Mouse (Mus musculus): ENCODE data around the gene Lmx1a. TPM values are rescaled to one million over a fixed set of nuclear protein-coding genes. Genes with fewer than 3 reads are reported as not detected.

The Lmx1a gene
- polyA plus RNA-seq, 1 experiment from 2014 or later: 2.9 TPM

DNA sequence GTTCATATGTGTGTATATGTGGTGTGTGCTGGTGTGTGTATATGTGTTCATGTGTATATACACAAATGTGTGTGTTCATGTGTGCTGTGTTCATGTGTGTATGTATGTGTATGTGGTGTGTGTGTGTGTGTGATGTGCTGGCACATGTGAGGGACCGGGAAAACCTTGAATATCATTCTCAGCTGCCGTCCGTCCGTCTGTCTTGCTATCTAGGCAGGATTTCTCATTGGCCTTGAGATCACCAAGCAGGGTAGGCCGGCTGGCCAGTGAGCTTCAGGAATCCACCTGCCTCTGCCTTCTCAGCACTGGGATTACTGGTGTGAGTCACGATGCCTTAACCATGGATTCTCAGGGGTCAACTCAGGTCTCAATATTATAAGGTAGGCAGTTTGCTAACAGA lies 131.0 kb downstream of the Lmx1a start:
- Histone ChIP-seq H3K36me3 (replicated peaks; ENCODE audit: control insufficient read depth, insufficient read depth, low read depth, low read length) (no peaks in the 10 kb centered on the region), H3K9me3 (replicated peaks; ENCODE audit: control insufficient read depth, low read length) (no peaks in the 10 kb centered on the region), H3K9ac (replicated peaks; ENCODE audit: low read length) (no peak overlapping the region), H3K4me1 (ENCODE audit: control insufficient read depth, insufficient read depth, low read length) (no peaks in the 10 kb centered on the region), H3K4me2 (ENCODE audit: low read depth, low read length) (no peak overlapping the region), H3K27ac (replicated peaks; ENCODE audit: low read depth, low read length) (no peak overlapping the region), H3K4me3 (ENCODE audit: low read depth, low read length) (no peak overlapping the region), H3K27me3 (ENCODE audit: control insufficient read depth, insufficient read depth, low read length) (no peaks in the 10 kb centered on the region)
- ATAC-seq (replicated peaks; ENCODE audit: insufficient number of reproducible peaks, low FRiP score, low TSS enrichment, low read depth): no peak
- 91% methylated on average over 6 of the region's 6 CpGs for WGBS
- DNase-seq (ENCODE audit: low spot score): no peak

DNA sequence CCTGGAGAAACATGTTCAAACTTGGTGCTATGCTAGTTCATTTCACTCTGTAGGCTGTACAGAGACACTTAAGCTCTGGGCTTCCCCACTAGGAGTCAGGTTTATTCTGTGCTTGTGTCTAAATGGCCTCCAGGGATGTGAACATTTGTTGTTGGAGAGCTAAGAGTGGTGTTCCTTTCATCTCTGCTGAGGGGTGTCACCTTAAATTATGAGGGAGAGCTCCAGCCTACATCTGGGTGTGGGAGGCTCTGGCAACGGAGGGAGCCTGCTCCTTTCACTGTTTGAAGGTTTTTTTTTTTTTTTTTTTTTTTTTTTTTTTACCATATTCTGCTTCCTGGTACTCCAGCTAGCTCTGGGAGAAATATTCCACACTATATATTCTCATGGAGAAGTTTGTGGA lies 132.1 kb downstream of the Lmx1a start:
- DNase-seq (ENCODE audit: low spot score) (peak; percentile 10), ATAC-seq (replicated peaks; ENCODE audit: insufficient number of reproducible peaks, low FRiP score, low TSS enrichment, low read depth) (no peak)
- H3K4me1 ChIP-seq (ENCODE audit: control insufficient read depth, insufficient read depth, low read length): no peaks in the 10 kb centered on the region
- no peak overlapping the region for H3K9ac ChIP-seq (replicated peaks; ENCODE audit: low read length)
- H3K36me3 ChIP-seq (replicated peaks; ENCODE audit: control insufficient read depth, insufficient read depth, low read depth, low read length): no peaks in the 10 kb centered on the region
- no peak overlapping the region for H3K4me3 ChIP-seq (ENCODE audit: low read depth, low read length)
- 31% methylated on average over 1 of the region's 1 CpGs for WGBS
- H3K9me3 ChIP-seq (replicated peaks; ENCODE audit: control insufficient read depth, low read length): no peaks in the 10 kb centered on the region
- H3K27ac ChIP-seq (replicated peaks; ENCODE audit: low read depth, low read length): no peak overlapping the region
- no peaks in the 10 kb centered on the region for H3K27me3 ChIP-seq (ENCODE audit: control insufficient read depth, insufficient read depth, low read length)
- no peak overlapping the region for H3K4me2 ChIP-seq (ENCODE audit: low read depth, low read length)

DNA sequence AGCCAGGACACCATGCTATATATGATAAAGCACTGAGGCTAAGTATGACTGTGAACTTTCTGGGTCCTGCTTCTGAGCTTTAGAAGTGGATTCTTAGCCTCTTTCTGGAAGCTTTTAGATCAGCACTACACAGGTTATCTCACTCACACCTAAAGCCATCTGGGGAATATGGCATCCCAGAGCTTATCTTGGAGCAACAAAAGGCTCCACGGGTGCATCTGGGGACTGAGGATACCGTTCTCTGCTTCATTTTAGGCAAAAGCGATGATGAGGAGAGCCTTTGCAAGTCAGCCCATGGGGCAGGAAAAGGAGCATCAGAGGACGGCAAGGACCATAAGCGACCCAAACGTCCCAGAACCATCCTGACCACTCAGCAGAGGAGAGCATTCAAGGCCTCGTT lies 141.3 kb downstream of the Lmx1a start:
- no peaks in the 10 kb centered on the region for H3K9me3 ChIP-seq (replicated peaks; ENCODE audit: control insufficient read depth, low read length)
- no peak for ATAC-seq (replicated peaks; ENCODE audit: insufficient number of reproducible peaks, low FRiP score, low TSS enrichment, low read depth)
- no peaks in the 10 kb centered on the region for H3K4me1 ChIP-seq (ENCODE audit: control insufficient read depth, insufficient read depth, low read length)
- no peak overlapping the region for H3K4me2 ChIP-seq (ENCODE audit: low read depth, low read length)
- no peak for DNase-seq (ENCODE audit: low spot score)
- H3K36me3 ChIP-seq (replicated peaks; ENCODE audit: control insufficient read depth, insufficient read depth, low read depth, low read length): no peaks in the 10 kb centered on the region
- no peak overlapping the region for H3K9ac ChIP-seq (replicated peaks; ENCODE audit: low read length)
- no peak overlapping the region for H3K27ac ChIP-seq (replicated peaks; ENCODE audit: low read depth, low read length)
- no peaks in the 10 kb centered on the region for H3K27me3 ChIP-seq (ENCODE audit: control insufficient read depth, insufficient read depth, low read length)
- no peak overlapping the region for H3K4me3 ChIP-seq (ENCODE audit: low read depth, low read length)
- WGBS: 89% methylated on average over 7 of the region's 7 CpGs

DNA sequence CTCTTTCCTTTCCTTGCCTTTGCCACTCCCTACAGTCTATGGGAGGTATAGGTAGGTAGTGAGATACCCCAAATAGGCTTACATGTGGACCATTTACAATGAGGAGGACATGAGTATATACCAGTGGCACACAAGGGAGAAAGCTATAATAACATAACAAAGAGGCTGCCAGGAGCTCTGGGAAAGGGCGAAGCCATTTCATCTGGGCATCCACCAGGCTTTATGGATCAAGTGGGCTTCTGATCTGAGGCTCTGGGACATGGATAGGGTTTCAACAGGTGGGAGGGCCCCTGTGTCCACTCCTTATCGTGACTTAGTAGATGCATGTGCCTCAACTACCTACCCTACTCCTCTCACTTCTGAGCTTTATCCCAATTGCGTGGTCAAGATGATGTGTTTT lies 142.6 kb downstream of the Lmx1a start:
- H3K4me3 ChIP-seq (ENCODE audit: low read depth, low read length): no peak overlapping the region
- no peak for ATAC-seq (replicated peaks; ENCODE audit: insufficient number of reproducible peaks, low FRiP score, low TSS enrichment, low read depth)
- no peaks in the 10 kb centered on the region for H3K36me3 ChIP-seq (replicated peaks; ENCODE audit: control insufficient read depth, insufficient read depth, low read depth, low read length)
- no peak overlapping the region for H3K9ac ChIP-seq (replicated peaks; ENCODE audit: low read length)
- DNase-seq (ENCODE audit: low spot score): no peak
- no peak overlapping the region for H3K27ac ChIP-seq (replicated peaks; ENCODE audit: low read depth, low read length)
- H3K9me3 ChIP-seq (replicated peaks; ENCODE audit: control insufficient read depth, low read length): no peaks in the 10 kb centered on the region
- H3K4me2 ChIP-seq (ENCODE audit: low read depth, low read length): no peak overlapping the region
- no peaks in the 10 kb centered on the region for H3K4me1 ChIP-seq (ENCODE audit: control insufficient read depth, insufficient read depth, low read length)
- 89% methylated on average over 3 of the region's 3 CpGs for WGBS
- no peaks in the 10 kb centered on the region for H3K27me3 ChIP-seq (ENCODE audit: control insufficient read depth, insufficient read depth, low read length)

DNA sequence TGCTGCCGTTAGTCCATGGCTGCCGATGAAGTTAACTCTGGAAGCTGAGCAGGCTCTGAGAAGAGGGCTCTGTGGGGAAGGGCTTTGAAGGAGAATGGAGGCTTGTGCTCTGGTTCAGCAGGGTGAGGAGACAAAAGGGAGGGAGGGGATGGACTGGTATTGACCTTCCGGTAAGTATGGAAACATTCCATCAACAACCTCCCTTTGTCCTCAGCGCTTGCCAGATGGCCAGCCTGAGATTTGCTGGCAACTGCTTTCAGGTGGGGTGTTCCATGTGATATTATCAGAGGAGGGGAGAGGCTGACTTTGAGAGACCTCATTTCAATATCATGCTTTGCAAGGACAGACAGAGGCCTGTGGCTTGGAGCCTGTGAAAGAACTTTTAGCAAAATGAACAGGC lies 165.8 kb downstream of the Lmx1a start:
- no peak for ATAC-seq (replicated peaks; ENCODE audit: insufficient number of reproducible peaks, low FRiP score, low TSS enrichment, low read depth)
- Histone ChIP-seq H3K4me3 (ENCODE audit: low read depth, low read length) (no peak overlapping the region), H3K27me3 (ENCODE audit: control insufficient read depth, insufficient read depth, low read length) (no peaks in the 10 kb centered on the region), H3K4me2 (ENCODE audit: low read depth, low read length) (no peak overlapping the region), H3K4me1 (ENCODE audit: control insufficient read depth, insufficient read depth, low read length) (no peaks in the 10 kb centered on the region), H3K36me3 (replicated peaks; ENCODE audit: control insufficient read depth, insufficient read depth, low read depth, low read length) (no peaks in the 10 kb centered on the region), H3K9me3 (replicated peaks; ENCODE audit: control insufficient read depth, low read length) (no peaks in the 10 kb centered on the region), H3K9ac (replicated peaks; ENCODE audit: low read length) (no peak overlapping the region), H3K27ac (replicated peaks; ENCODE audit: low read depth, low read length) (no peak overlapping the region)
- WGBS: 52% methylated on average over 4 of the region's 4 CpGs
- DNase-seq (ENCODE audit: low spot score): no peak

DNA sequence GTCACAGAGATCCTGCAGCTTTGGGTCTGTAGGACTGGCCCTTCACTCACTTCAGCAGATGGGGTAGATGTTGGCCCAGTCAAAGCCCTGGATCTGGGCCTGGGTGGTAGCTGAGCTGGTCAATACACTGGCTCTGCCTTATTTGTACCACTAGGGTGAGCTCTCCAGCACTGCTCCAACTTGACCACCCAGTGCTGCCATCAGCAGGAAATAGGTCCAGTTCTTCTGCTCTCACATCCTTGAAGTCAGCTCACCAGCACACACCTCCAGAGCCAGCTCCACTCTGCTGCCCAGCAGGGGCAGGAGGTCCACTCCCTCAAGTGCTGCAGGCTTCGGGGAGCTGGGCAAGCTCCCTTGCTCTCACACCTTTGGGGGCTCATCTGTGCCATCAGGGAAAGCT lies 183.0 kb downstream of the Lmx1a start:
- no peaks in the 10 kb centered on the region for H3K36me3 ChIP-seq (replicated peaks; ENCODE audit: control insufficient read depth, insufficient read depth, low read depth, low read length)
- H3K4me1 ChIP-seq (ENCODE audit: control insufficient read depth, insufficient read depth, low read length): no peaks in the 10 kb centered on the region
- no peaks in the 10 kb centered on the region for H3K27me3 ChIP-seq (ENCODE audit: control insufficient read depth, insufficient read depth, low read length)
- H3K9ac ChIP-seq (replicated peaks; ENCODE audit: low read length): no peak overlapping the region
- H3K4me3 ChIP-seq (ENCODE audit: low read depth, low read length): no peak overlapping the region
- no peak overlapping the region for H3K27ac ChIP-seq (replicated peaks; ENCODE audit: low read depth, low read length)
- DNase-seq (ENCODE audit: low spot score): no peak
- H3K9me3 ChIP-seq (replicated peaks; ENCODE audit: control insufficient read depth, low read length): no peaks in the 10 kb centered on the region
- WGBS: 67% methylated on average over 1 of the region's 1 CpGs
- H3K4me2 ChIP-seq (ENCODE audit: low read depth, low read length): no peak overlapping the region
- ATAC-seq (replicated peaks; ENCODE audit: insufficient number of reproducible peaks, low FRiP score, low TSS enrichment, low read depth): no peak; the same call in 1 of the 2 replicates

DNA sequence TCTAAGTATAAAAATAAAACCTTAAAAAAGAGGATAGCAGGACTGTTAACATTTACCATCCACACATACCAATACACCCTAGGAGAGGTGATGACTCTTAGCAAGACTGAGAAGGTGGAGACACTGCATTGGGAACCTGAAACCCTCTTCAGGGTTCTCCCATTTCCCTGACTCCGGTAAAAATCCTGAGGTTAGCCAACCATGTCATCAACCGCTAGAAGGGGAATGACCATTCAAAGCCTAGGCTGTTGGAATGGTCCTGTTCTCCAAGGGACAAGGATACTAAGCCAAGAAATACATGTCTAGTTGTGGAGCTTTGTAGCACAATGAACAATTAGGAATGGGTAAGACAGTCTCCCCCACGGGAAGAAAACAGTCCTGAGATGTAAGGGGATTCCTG lies 185.1 kb downstream of the Lmx1a start:
- H3K27ac ChIP-seq (replicated peaks; ENCODE audit: low read depth, low read length): no peak overlapping the region
- H3K4me3 ChIP-seq (ENCODE audit: low read depth, low read length): no peak overlapping the region
- ATAC-seq (replicated peaks; ENCODE audit: insufficient number of reproducible peaks, low FRiP score, low TSS enrichment, low read depth) (no peak), DNase-seq (ENCODE audit: low spot score) (no peak)
- H3K36me3 ChIP-seq (replicated peaks; ENCODE audit: control insufficient read depth, insufficient read depth, low read depth, low read length): no peaks in the 10 kb centered on the region
- no peaks in the 10 kb centered on the region for H3K9me3 ChIP-seq (replicated peaks; ENCODE audit: control insufficient read depth, low read length)
- no peak overlapping the region for H3K9ac ChIP-seq (replicated peaks; ENCODE audit: low read length)
- H3K4me1 ChIP-seq (ENCODE audit: control insufficient read depth, insufficient read depth, low read length): no peaks in the 10 kb centered on the region
- H3K4me2 ChIP-seq (ENCODE audit: low read depth, low read length): no peak overlapping the region
- WGBS: 58% methylated on average over 3 of the region's 3 CpGs
- H3K27me3 ChIP-seq (ENCODE audit: control insufficient read depth, insufficient read depth, low read length): no peaks in the 10 kb centered on the region

DNA sequence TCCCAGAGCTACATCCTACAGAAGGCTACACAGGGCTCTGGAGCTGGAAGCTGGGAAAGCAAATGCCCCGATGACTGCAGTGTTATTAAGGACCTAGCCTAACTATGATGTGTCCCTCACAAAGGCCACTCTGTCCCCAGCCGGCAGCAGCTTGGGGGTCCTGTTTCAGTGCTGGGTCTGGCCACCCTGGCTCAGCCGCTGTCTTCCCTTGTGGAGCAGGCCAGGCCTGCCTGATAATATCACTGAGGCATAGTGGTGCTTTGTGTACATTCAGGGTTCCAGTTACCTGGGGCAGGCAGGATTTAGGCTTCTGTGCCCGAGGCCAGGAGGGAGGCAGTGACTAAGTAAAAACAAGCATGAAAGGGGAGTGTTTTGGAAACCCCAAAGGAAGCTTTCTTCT lies 188.9 kb downstream of the Lmx1a start:
- no peak overlapping the region for H3K27ac ChIP-seq (replicated peaks; ENCODE audit: low read depth, low read length)

More for the DNA sequence above, 188.9 kb downstream of the Lmx1a start:
- ATAC-seq (replicated peaks; ENCODE audit: insufficient number of reproducible peaks, low FRiP score, low TSS enrichment, low read depth) (no peak), DNase-seq (ENCODE audit: low spot score) (peak; percentile 10)
- Histone ChIP-seq H3K4me3 (ENCODE audit: low read depth, low read length) (no peak overlapping the region), H3K4me2 (ENCODE audit: low read depth, low read length) (no peak overlapping the region), H3K27me3 (ENCODE audit: control insufficient read depth, insufficient read depth, low read length) (no peaks in the 10 kb centered on the region), H3K9ac (replicated peaks; ENCODE audit: low read length) (no peak overlapping the region), H3K9me3 (replicated peaks; ENCODE audit: control insufficient read depth, low read length) (no peaks in the 10 kb centered on the region), H3K36me3 (replicated peaks; ENCODE audit: control insufficient read depth, insufficient read depth, low read depth, low read length) (no peaks in the 10 kb centered on the region), H3K4me1 (ENCODE audit: control insufficient read depth, insufficient read depth, low read length) (no peaks in the 10 kb centered on the region)
- 36% methylated on average over 4 of the region's 4 CpGs for WGBS
